Mouse (Mus musculus) kidney, postnatal 4 days (tissue): Measurements from ENCODE around the gene A930004D18Rik.
"Not testable (repeated sequence)": the region's sequence is repeated elsewhere in the genome, so short reads cannot be mapped to it uniquely, and the experiment has no call there.

Experiments
- DNase-seq, 2 experiments: peaks; one replicate each; pipeline ENCODE4 v3.0.0; 2021; ENCODE audit warnings: mixed read lengths in 2 of 2

A930004D18Rik gene

DNA sequence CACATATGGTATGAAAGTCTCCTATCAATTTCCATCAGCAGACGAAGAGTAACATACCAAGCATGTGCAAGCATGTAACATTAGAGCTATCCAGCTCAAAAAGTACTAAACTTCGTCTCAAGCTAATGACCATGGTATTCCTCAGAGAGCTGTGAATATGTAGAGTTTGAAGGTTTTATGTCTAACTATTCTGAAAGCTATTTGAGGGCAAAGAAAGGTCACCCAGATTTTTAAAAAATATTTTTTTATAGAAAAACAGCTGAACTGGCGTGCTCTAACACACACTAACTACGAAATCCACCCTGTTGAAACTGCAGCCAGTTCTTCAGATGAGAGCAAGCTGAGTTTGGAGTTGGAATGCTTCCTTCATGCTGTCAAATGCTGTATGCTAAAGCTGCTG, 33.3 kb downstream of the A930004D18Rik start:
- peak in 1 of 2 experiments; percentile 24 for DNase-seq

DNA sequence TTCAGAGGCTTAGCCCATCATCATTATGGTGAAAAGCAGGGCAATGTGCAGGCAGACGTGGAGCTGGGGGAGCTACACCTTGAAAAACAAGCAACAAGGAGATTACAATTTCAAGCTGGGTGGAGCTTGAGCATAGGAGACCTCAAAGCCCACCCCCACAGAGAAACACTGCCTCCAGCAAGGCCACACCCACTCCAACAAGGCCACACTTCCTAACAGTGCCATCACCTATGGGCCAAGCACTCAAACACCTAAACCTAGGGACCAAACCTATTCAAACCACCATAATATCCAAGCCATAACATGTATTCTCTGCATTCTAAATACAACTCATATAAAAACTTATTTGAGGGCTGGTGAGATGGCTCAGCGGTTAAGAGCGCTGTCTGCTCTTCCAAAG, 35.2 kb downstream of the A930004D18Rik start:
- DNase-seq, result no peak

DNA sequence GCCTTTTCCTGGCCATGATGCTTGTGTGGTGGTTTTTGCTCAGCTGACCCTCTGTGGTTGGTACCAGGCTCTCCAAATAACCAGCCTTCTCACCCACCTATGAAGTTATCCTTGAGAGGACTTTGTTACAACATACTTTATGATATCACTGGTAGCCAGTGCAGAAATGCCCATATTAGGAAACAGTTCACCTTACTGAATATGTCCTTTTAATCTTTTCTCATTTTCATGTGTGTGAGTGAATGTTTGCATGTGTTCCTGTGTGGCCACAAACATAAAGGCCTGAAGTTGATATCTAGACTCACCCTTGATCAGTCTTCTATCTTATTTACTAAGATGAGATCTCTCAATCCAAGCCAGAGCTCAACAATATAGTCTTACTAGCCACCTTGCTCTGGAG, 40.7 kb downstream of the A930004D18Rik start, which contains the start of gene H2al2a:
TSS of gene H2al2a (minus strand) at position 101 of the 400 bp plus-strand sequence.
- DNase-seq, result no peak

DNA sequence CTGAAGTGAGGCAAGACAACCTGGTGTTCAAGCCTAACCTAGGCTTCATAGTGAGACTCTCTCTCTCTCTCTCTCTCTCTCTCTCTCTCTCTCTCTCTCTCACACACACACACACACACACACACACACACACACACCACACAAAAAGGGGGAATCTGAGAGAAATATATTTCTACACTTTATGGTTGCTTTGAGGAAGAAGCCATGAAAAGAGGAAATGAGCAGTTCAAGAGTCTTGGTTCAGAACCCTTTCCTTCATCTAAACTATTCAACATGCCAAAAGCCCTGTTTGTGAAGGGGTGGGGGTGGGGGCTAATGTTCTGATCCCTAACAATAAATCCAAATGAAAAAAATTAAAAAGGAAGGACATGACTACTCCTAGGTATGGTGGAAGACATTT, 48.0 kb downstream of the A930004D18Rik start:
- DNase-seq, result no peak

DNA sequence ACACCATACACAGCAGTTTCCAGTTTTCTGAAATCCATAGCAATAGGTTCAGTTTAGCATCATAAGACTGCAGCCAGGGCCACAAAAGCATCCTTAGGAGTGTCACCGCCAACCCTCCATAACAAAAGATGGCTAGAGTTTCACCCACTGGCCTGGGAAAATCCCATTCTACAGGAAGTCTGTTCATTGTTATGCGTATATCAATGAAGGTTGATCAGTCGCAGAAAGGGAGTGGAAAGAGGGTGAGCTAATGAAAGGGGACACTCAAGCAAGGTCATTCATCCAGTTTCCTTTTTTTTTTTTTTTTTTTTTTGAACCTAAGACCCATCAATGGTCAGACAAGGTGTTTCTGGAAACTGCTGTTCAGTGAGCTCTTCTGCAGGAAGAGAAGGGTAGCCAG, 48.4 kb downstream of the A930004D18Rik start:
- DNase-seq, result no peak

DNA sequence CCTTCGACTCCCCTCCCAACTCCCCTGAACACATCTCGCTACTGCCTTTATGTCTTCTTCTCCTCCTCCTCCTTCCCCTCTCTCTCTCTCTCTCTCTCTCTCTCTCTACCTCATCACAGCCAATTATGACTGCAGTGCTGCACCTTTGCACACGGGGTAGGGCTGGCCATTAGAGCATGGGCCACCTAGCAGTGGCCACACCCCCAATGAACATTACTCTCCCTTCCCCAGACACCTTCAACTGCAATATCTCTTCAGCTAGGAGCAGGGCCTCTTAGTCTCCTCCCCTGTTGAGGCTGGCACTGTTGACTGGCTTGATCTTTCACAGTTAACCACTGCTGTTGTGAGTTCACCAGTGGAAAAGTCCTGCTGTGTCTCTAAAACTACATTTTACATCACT, 50.8 kb downstream of the A930004D18Rik start:
- DNase-seq, result no peak

DNA sequence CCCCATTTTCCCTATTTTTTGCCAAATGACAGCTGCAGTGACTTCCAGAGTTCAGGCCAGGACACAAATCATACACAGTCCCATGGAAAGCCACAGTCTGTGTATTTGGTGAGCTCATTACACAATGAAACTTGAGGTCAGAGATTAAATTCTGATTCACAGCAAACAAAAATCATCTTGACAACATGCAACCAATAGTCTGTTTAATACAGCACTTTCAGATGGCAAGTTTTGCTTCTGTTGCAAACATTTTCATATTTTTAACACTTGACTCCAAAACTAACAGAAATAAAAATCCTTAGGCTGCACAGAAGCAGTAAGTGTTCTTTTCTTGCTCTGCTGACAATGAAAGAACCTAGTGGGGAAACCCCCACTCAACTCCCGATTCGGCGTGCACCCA, 52.8 kb downstream of the A930004D18Rik start:
- DNase-seq, result peak in 1 of 2 experiments; percentile 10

DNA sequence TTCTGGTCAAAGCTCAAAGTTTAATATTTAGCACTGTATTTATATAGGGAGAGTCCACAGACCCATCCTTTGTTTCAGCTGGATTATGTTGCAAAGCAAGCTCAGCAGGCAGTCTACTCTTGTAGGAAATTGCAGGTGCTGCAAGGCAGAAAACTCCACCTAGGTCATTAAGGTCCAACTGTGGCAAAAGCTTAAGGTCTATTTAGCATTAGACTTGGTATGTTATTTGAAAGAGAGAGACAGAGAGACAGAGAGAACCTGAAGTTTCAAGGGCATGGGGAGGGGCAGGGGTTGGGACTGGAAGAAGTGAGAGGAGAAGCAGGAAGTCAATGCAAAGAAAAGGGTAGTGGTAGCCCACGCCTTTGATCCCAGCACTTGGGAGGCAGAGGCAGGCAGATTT, 54.8 kb downstream of the A930004D18Rik start:
- no peak for DNase-seq

DNA sequence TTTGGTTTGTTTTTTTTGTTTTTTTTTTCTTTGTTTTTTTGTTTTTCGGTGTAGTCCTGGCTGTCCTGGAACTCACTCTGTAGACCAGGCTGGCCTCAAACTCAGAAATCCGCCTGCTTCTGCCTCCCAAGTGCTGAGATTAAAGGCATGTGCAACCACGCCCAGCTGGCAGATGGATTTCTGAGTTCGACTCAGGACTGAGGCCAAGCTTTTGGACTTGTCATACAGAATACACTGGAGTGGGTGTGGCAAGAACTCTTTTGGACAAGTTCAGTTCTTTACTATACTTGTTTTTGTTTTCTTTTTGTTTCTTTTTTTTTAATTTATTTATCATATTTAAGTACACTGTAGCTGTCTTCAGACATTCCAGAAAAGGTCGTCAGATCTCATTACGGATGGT, 58.8 kb downstream of the A930004D18Rik start:
- DNase-seq, result no peak

DNA sequence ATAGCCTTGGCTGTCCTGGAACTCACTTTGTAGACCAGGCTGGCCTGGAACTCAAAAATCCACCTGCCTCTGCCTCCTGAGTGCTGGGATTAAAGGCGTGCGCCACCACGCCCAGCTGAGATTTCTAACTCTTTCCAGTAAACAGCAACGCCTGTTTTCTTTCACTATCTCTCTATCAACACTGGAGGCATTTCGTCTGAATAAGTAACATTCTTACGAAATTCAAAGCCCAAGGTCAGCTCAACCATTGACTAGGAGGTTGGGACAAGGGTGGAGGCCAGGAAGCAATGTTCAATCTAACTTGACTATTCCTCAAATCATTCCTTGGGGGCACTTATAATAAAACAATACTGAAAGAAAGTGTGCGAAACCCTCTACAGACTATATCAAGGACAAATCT, 59.3 kb downstream of the A930004D18Rik start:
- DNase-seq, result not testable (repeated sequence)

DNA sequence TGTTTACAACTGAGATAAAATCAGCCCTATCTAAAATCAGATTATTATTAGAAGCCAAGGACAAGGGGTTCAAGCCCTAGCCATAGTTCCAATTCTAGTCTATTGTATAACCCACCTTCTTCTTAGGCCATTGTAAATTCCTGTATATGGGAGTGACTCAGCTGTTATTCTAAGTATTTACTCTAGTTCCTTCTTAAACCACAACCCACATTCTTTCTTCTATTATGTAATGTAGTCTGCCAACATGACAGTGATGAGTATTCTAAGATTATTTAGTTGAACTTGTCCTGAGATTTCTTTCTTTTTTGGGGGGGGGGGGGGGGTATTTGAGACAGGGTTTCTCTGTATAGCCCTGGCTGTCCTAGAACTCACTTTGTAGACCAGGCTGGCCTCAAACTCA, 59.9 kb downstream of the A930004D18Rik start:
- DNase-seq, result not testable (repeated sequence)

DNA sequence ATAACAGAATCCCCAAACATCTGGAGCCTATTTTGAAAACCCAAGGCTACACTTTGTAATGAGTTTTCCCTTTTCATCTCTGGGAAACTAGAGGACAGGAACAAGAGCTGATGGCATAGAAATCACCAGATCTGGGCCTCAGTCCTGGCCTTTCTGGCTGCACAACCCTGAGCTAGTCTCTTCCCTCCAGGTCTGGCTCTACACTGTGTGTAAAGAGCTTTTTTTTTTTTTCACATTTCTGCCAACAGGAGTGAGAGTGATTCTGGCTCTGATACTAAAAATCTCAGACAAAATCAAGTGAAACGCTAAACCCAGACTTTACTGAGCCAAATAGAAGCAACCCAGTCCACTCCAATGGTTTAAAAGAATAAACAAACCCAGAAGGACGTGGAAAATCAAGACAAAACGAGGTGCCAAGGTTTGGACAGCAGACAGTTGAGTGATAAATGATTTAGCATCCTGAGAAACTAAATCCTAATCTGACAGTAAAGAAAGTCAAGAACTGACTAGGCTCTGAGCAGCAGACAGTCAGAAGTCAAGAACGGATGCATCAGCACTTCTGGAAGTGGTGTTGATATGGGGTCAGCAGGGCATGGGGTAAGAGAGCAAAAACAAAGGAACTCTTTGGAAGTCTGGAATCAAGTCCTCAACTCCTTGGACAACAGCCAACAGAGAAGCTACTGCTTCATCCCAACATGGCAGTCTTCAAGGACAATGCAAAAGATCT, 61.8 kb downstream of the A930004D18Rik start:
- DNase-seq, result no peak
